Mouse (Mus musculus) ES-Bruce4 (cell line): Measurements from ENCODE around the gene Adgrl2. TPM values are rescaled to one million over a fixed set of nuclear protein-coding genes. Genes with fewer than 3 reads are reported as not detected.

Source experiments
- H3K27ac ChIP-seq: 2 replicates; pipeline ENCODE4 v1.5.1; 2012; ENCODE audit warnings: low read length, inconsistent platforms; ENCODE audit not compliant: insufficient read depth
- H3K27me3 ChIP-seq: 2 replicates; pipeline ENCODE4 v1.6.1; 2012; ENCODE audit warnings: mild to moderate bottlenecking, low read length, inconsistent platforms; ENCODE audit not compliant: control insufficient read depth, poor library complexity, insufficient read depth, severe bottlenecking
- H3K36me3 ChIP-seq: 2 replicates; pipeline ENCODE4 v1.6.1; 2012; ENCODE audit warnings: inconsistent platforms, mild to moderate bottlenecking, low read length, moderate library complexity; ENCODE audit not compliant: control insufficient read depth, poor library complexity, insufficient read depth, severe bottlenecking
- H3K4me1 ChIP-seq: one replicate; pipeline ENCODE4 v1.8.1; 2011; ENCODE audit warnings: low read length; ENCODE audit not compliant: control insufficient read depth, insufficient read depth
- H3K4me3 ChIP-seq: 2 replicates; pipeline ENCODE4 v1.5.1; 2011; ENCODE audit warnings: low read depth, mild to moderate bottlenecking, low read length
- H3K9ac ChIP-seq: 2 replicates; pipeline ENCODE4 v1.6.1; 2012; ENCODE audit warnings: low read depth, mild to moderate bottlenecking, inconsistent platforms; ENCODE audit not compliant: poor library complexity, severe bottlenecking
- H3K9me3 ChIP-seq: replicated peaks from 2 replicates; pipeline ENCODE4 v1.6.1; 2012; ENCODE audit warnings: mild to moderate bottlenecking, low read length, inconsistent platforms; ENCODE audit not compliant: control insufficient read depth, poor library complexity, insufficient read depth, severe bottlenecking
- CTCF ChIP-seq: IDR thresholded peaks from one replicate; pipeline ENCODE4 v1.8.1; 2011; ENCODE audit warnings: low read depth, low read length
- EP300 ChIP-seq: IDR thresholded peaks from 2 replicates; pipeline ENCODE4 v1.6.1; 2011; ENCODE audit warnings: low read depth, low read length; ENCODE audit not compliant: insufficient read depth
- POLR2A ChIP-seq: IDR thresholded peaks from one replicate; pipeline ENCODE4 v1.8.1; 2011; ENCODE audit warnings: low read length; ENCODE audit not compliant: insufficient read depth
- polyA plus RNA-seq: library from polyadenylated mRNA; stranded (reverse); fragments of >200 nt; gene quantifications from 2 replicates; pipeline ENCODE4 v1.2.4, GENCODE M21; 2011; ENCODE audit warnings: low read depth; ENCODE audit not compliant: missing spikeins, insufficient read depth, insufficient read length

Gene Adgrl2
- polyA plus RNA-seq, 1 experiment: 133 TPM

GRCm38 (mm10) chr3:148813121-148813520, 177.2 kb downstream of the Adgrl2 start:
- H3K4me3 ChIP-seq: no peak overlapping the region
- H3K9ac ChIP-seq: no peak overlapping the region
- no peaks in the 10 kb centered on the region for H3K4me1 ChIP-seq
- no peak for TF ChIP-seq CTCF
- no peak for TF ChIP-seq POLR2A
- TF ChIP-seq EP300: no peak
- 0 out of 2 replicates have a peak, but pooled peaks cover 3% of the 10 kb centered on the region for H3K9me3 ChIP-seq
- H3K27ac ChIP-seq: no peak overlapping the region
- H3K36me3 ChIP-seq: peaks cover 5% of the 10 kb centered on the region; the same call in 1 of the 2 replicates
- no peaks in the 10 kb centered on the region for H3K27me3 ChIP-seq

DNA sequence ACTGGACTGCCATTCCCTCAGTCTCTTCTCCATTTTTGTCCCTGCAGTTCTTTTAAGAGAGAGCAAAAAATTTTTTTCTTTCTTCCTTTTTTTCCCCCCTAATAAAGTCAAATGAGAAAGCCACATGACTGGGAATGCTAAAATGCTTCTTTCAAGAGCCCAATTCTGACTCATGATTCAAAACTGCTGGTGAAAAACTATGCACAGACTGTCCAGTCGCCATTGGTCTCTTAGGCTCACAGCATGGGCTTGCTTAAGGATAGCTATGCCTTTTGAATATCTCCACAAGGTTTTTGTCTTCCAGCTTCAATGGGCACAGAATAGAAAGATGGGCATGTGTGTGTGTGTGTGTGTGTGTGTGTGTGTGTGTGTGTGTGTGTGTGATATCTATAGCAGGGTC, 178.3 kb downstream of the Adgrl2 start:
- 0 out of 2 replicates have a peak, but pooled peaks cover 3% of the 10 kb centered on the region for H3K9me3 ChIP-seq
- H3K27ac ChIP-seq: no peak overlapping the region
- peaks cover 5% of the 10 kb centered on the region; the same call in 1 of the 2 replicates for H3K36me3 ChIP-seq
- no peak overlapping the region for H3K9ac ChIP-seq
- no peak for TF ChIP-seq CTCF
- TF ChIP-seq POLR2A: no peak
- no peak for TF ChIP-seq EP300
- H3K27me3 ChIP-seq: no peaks in the 10 kb centered on the region
- H3K4me1 ChIP-seq: no peaks in the 10 kb centered on the region
- no peak overlapping the region for H3K4me3 ChIP-seq

DNA sequence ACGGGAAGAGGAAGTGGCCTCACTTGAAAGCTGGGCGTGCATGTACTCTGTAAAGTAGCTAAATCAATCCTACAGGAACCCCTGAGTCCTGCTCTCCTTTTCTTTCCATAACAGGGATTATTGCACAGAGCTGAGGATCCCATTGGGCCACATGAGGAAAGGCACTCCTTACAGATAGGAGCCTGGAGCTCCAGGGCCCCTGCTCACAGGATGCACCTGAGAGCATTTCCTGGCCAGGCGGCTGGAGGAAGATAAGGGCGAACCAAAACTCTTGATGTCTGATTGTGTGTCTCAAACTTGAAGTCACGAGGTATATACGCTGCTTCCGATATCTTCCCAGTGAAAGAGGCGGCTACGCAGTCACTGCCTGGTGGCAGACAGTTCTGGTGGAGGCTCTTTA, 183.4 kb downstream of the Adgrl2 start:
- H3K36me3 ChIP-seq: no peaks in the 10 kb centered on the region
- no peaks in the 10 kb centered on the region for H3K9me3 ChIP-seq
- no peaks in the 10 kb centered on the region for H3K4me1 ChIP-seq
- H3K4me3 ChIP-seq: no peak overlapping the region
- H3K27me3 ChIP-seq: no peaks in the 10 kb centered on the region
- no peak overlapping the region for H3K9ac ChIP-seq
- H3K27ac ChIP-seq: no peak overlapping the region
- no peak for TF ChIP-seq CTCF
- no peak for TF ChIP-seq POLR2A
- TF ChIP-seq EP300: no peak

DNA sequence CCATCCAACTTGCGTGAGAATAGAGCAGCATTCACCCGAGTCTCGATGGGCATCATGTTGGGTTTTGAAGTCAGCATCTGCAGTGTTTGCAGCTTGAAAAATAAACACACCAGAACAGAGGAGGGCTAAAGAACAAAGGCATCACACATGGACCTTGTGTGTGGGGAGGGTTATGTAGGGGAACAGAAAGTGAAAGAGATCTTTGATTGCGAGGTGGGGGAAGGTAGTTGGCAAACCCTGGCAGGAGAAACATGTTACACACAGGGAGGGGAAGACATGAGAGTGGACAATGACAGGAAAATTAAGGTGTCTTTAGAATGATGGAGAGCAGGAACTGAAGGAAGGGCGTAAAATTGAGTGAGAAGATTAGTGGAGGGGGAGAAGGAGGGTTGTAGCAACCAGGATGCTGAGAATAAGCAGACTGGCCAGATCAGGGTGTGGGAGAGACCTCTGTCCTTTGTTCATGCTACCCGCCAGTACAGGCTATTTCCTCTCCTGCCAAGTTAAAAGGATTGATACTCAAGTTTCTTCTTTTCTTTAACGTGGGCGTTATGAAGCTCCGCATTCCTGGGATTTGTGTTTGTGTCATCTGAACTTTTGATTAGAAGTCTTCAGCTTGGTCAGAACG, 197.0 kb downstream of the Adgrl2 start:
- TF ChIP-seq CTCF: no peak
- TF ChIP-seq POLR2A: no peak
- TF ChIP-seq EP300: no peak
- H3K36me3 ChIP-seq: no peaks in the 10 kb centered on the region
- H3K9ac ChIP-seq: no peak overlapping the region
- peaks cover 5% of the 10 kb centered on the region; the same call in 1 of the 2 replicates for H3K9me3 ChIP-seq
- H3K27me3 ChIP-seq: no peaks in the 10 kb centered on the region
- H3K4me3 ChIP-seq: no peak overlapping the region
- no peaks in the 10 kb centered on the region for H3K4me1 ChIP-seq
- no peak overlapping the region for H3K27ac ChIP-seq

DNA sequence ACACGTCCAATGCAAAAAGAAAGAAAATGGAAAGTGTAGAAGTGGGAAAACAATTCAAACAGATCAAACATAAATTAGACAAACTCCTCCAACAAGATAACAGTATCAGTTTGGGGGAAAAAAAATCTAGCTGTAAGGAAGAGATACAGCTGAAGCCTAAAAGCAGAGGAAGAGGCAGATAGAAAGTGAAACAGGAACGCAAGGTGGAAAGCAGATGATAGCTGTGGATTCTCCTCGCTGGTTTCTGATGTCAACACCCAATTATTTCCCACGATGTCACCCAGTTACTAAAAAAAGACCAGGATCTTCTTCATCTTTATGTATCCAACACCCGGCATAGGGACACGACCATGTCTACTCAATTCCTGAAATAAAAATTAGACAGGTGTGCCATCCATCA, 220.0 kb downstream of the Adgrl2 start:
- no peak overlapping the region for H3K27ac ChIP-seq
- no peaks in the 10 kb centered on the region for H3K27me3 ChIP-seq
- no peak overlapping the region for H3K4me3 ChIP-seq
- TF ChIP-seq EP300 (no peak), CTCF (no peak), POLR2A (no peak)
- H3K9me3 ChIP-seq: no peaks in the 10 kb centered on the region
- no peaks in the 10 kb centered on the region for H3K36me3 ChIP-seq
- H3K9ac ChIP-seq: no peak overlapping the region
- no peaks in the 10 kb centered on the region for H3K4me1 ChIP-seq
